Mouse (Mus musculus) CH12.LX (cell line): ENCODE measurements around the gene Btbd2. TPM values are rescaled to one million over a fixed set of nuclear protein-coding genes. Genes with fewer than 3 reads are reported as not detected.
A peak's percentile ranks its signal among the peaks of the same experiment; 100 is the strongest.

ENCODE experiments used
- DNase-seq: peaks from one replicate; pipeline ENCODE4 v3.0.0-alpha.2; 2013; ENCODE audit errors: extremely low read depth
- H3K27ac ChIP-seq: 2 replicates; pipeline ENCODE4 v1.5.1; 2012; ENCODE audit warnings: low read depth, mild to moderate bottlenecking, control low read depth, moderate library complexity; ENCODE audit not compliant: insufficient read depth
- H3K27me3 ChIP-seq: replicated peaks from 2 replicates; pipeline ENCODE3; 2012; ENCODE audit warnings: inconsistent platforms
- H3K36me3 ChIP-seq, 2 experiments: replicated peaks in 1 of 2; 2 replicates each; pipeline versions ENCODE3 to v1.6.1; 2012; ENCODE audit warnings: inconsistent platforms in 1 of 2, low read length in 1 of 2, mild to moderate bottlenecking in 1 of 2, mixed read lengths in 1 of 2, moderate library complexity in 1 of 2; ENCODE audit not compliant: control insufficient read depth in 1 of 2, insufficient read depth in 1 of 2
- H3K4me1 ChIP-seq, 2 experiments: 2 replicates each; pipeline ENCODE4 v1.6.1; 2012; ENCODE audit warnings: inconsistent platforms in 1 of 2, moderate library complexity in 1 of 2; ENCODE audit not compliant: insufficient read depth in 2 of 2, control insufficient read depth in 1 of 2
- H3K4me2 ChIP-seq: 2 replicates; pipeline ENCODE4 v1.6.1; 2012; ENCODE audit warnings: low read depth, mild to moderate bottlenecking, control low read depth; ENCODE audit not compliant: poor library complexity, insufficient read depth, severe bottlenecking
- H3K4me3 ChIP-seq, 3 experiments: fragments of 150-350 bp in 1 of 3; sonication (generic) in 1 of 3; replicated peaks in 1 of 3; 2 replicates each; pipeline versions ENCODE3 to v1.5.1; 2011 to 2012; ENCODE audit warnings: low read depth in 2 of 3, low read length in 2 of 3, mild to moderate bottlenecking in 2 of 3, moderate library complexity in 2 of 3, control low read depth in 1 of 3, improper control_type of control experiment in 1 of 3, inconsistent platforms in 1 of 3, mixed read lengths in 1 of 3; ENCODE audit not compliant: poor library complexity in 1 of 3
- H3K79me2 ChIP-seq: replicated peaks from 2 replicates; pipeline ENCODE4 v1.6.1; 2012; ENCODE audit warnings: mild to moderate bottlenecking, moderate library complexity; ENCODE audit not compliant: control insufficient read depth, poor library complexity, insufficient read depth, severe bottlenecking; ENCODE audit errors: extremely low read depth
- H3K9ac ChIP-seq: 2 replicates; pipeline ENCODE4 v1.6.1; 2012; ENCODE audit warnings: low read depth, mild to moderate bottlenecking, control low read depth, moderate library complexity; ENCODE audit not compliant: insufficient read depth
- H3K9me3 ChIP-seq: replicated peaks from 2 replicates; pipeline ENCODE3; 2012; ENCODE audit warnings: low read length, inconsistent platforms, mixed read lengths
- BHLHE40 ChIP-seq: IDR thresholded peaks from 2 replicates; pipeline ENCODE4 v1.6.1; 2011; ENCODE audit warnings: mild to moderate bottlenecking, low read depth, low read length, improper control_type of control experiment
- CHD1 ChIP-seq: IDR thresholded peaks from 2 replicates; pipeline ENCODE4 v1.6.1; 2012; ENCODE audit warnings: low read depth, low read length, improper control_type of control experiment, inconsistent platforms
- CHD2 ChIP-seq: IDR thresholded peaks from 2 replicates; pipeline ENCODE4 v1.6.1; 2011; ENCODE audit warnings: low read length, improper control_type of control experiment
- CTCF ChIP-seq, 2 experiments: IDR thresholded peaks in 1 of 2; conservative IDR thresholded peaks in 1 of 2; 2 replicates each; pipeline ENCODE4 v1.5.1; 2011 to 2012; ENCODE audit warnings: low read depth in 2 of 2, low read length in 2 of 2, improper control_type of control experiment in 1 of 2, inconsistent platforms in 1 of 2, mild to moderate bottlenecking in 1 of 2, moderate library complexity in 1 of 2
- E2F4 ChIP-seq: IDR thresholded peaks from 2 replicates; pipeline ENCODE4 v1.6.1; 2011; ENCODE audit warnings: low read depth, low read length, improper control_type of control experiment; ENCODE audit not compliant: insufficient replicate concordance
- ELF1 ChIP-seq: IDR thresholded peaks from 2 replicates; pipeline ENCODE4 v1.6.1; 2014; ENCODE audit warnings: low read depth, mild to moderate bottlenecking, inconsistent platforms, low read length, improper control_type of control experiment
- EP300 ChIP-seq: IDR thresholded peaks from 2 replicates; pipeline ENCODE4 v1.6.1; 2011; ENCODE audit warnings: low read length, improper control_type of control experiment
- ETS1 ChIP-seq: conservative IDR thresholded peaks from 2 replicates; pipeline ENCODE4 v1.6.1; 2012; ENCODE audit warnings: low read depth, mild to moderate bottlenecking, inconsistent platforms, low read length, improper control_type of control experiment, moderate library complexity
- GABPA ChIP-seq: IDR thresholded peaks from 2 replicates; pipeline ENCODE4 v1.6.1; 2012; ENCODE audit warnings: low read depth, low read length, improper control_type of control experiment, inconsistent platforms; ENCODE audit not compliant: insufficient replicate concordance
- HCFC1 ChIP-seq: IDR thresholded peaks from 2 replicates; pipeline ENCODE4 v1.6.1; 2012; ENCODE audit warnings: low read depth, mild to moderate bottlenecking, inconsistent platforms, low read length, improper control_type of control experiment
- IRF4 ChIP-seq: IDR thresholded peaks from 2 replicates; pipeline ENCODE4 v1.6.1; 2014; ENCODE audit warnings: low read depth, mild to moderate bottlenecking, inconsistent platforms, low read length, improper control_type of control experiment
- JUN ChIP-seq: IDR thresholded peaks from 2 replicates; pipeline ENCODE4 v1.6.1; 2011; ENCODE audit warnings: low read depth, mild to moderate bottlenecking, low read length, improper control_type of control experiment, moderate library complexity; ENCODE audit not compliant: insufficient read depth
- JUND ChIP-seq: conservative IDR thresholded peaks from 2 replicates; pipeline ENCODE4 v1.6.1; 2011; ENCODE audit warnings: low read depth, low read length, improper control_type of control experiment
- KAT2A ChIP-seq: IDR thresholded peaks from 2 replicates; pipeline ENCODE4 v1.6.1; 2012; ENCODE audit warnings: low read length, improper control_type of control experiment, inconsistent platforms; ENCODE audit not compliant: insufficient replicate concordance
- MAFK ChIP-seq: IDR thresholded peaks from 2 replicates; pipeline ENCODE4 v1.6.1; 2011; ENCODE audit warnings: low read length, improper control_type of control experiment; ENCODE audit not compliant: insufficient replicate concordance
- MAX ChIP-seq: IDR thresholded peaks from 2 replicates; pipeline ENCODE4 v1.6.1; 2011; ENCODE audit warnings: low read length, improper control_type of control experiment
- MAZ ChIP-seq: IDR thresholded peaks from 2 replicates; pipeline ENCODE4 v1.6.1; 2012; ENCODE audit warnings: low read depth, mild to moderate bottlenecking, inconsistent platforms, low read length, improper control_type of control experiment, moderate library complexity
- MEF2A ChIP-seq: IDR thresholded peaks from 2 replicates; pipeline ENCODE4 v1.6.1; 2014; ENCODE audit warnings: low read depth, mild to moderate bottlenecking, inconsistent platforms, low read length, improper control_type of control experiment, borderline replicate concordance
- MXI1 ChIP-seq: IDR thresholded peaks from 2 replicates; pipeline ENCODE4 v1.6.1; 2011; ENCODE audit warnings: mild to moderate bottlenecking, low read depth, low read length, improper control_type of control experiment
- MYC ChIP-seq: IDR thresholded peaks from 2 replicates; pipeline ENCODE4 v1.6.1; 2011; ENCODE audit warnings: low read depth, mild to moderate bottlenecking, improper control_type of control experiment, low read length
- NELFE ChIP-seq: IDR thresholded peaks from 2 replicates; pipeline ENCODE4 v1.6.1; 2011; ENCODE audit warnings: low read depth, low read length, improper control_type of control experiment
- NRF1 ChIP-seq: IDR thresholded peaks from 2 replicates; pipeline ENCODE4 v1.6.1; 2014; ENCODE audit warnings: low read depth, mild to moderate bottlenecking, inconsistent platforms, low read length, improper control_type of control experiment, moderate library complexity
- PAX5 ChIP-seq: IDR thresholded peaks from 2 replicates; pipeline ENCODE4 v1.6.1; 2012; ENCODE audit warnings: low read length, inconsistent platforms, mixed read lengths
- POLR2A ChIP-seq: IDR thresholded peaks from 2 replicates; pipeline ENCODE4 v1.6.1; 2011; ENCODE audit warnings: low read depth, mild to moderate bottlenecking, improper control_type of control experiment, low read length
- POLR2AphosphoS2 ChIP-seq: IDR thresholded peaks from 2 replicates; pipeline ENCODE4 v1.6.1; 2011; ENCODE audit warnings: low read depth, low read length, improper control_type of control experiment
- RAD21 ChIP-seq: IDR thresholded peaks from 2 replicates; pipeline ENCODE4 v1.6.1; 2011; ENCODE audit warnings: low read depth, mild to moderate bottlenecking, low read length, improper control_type of control experiment, moderate library complexity
- RCOR1 ChIP-seq: conservative IDR thresholded peaks from 2 replicates; pipeline ENCODE4 v1.6.1; 2012; ENCODE audit warnings: low read depth, mild to moderate bottlenecking, inconsistent platforms, low read length, improper control_type of control experiment
- SIN3A ChIP-seq: IDR thresholded peaks from 2 replicates; pipeline ENCODE4 v1.6.1; 2012; ENCODE audit warnings: low read length, improper control_type of control experiment, inconsistent platforms
- SMC3 ChIP-seq: IDR thresholded peaks from 2 replicates; pipeline ENCODE4 v1.6.1; 2011; ENCODE audit warnings: low read depth, low read length, improper control_type of control experiment
- TBP ChIP-seq: conservative IDR thresholded peaks from 2 replicates; pipeline ENCODE4 v1.6.1; 2011; ENCODE audit warnings: low read depth, low read length, improper control_type of control experiment
- TCF12 ChIP-seq: IDR thresholded peaks from 2 replicates; pipeline ENCODE4 v1.6.1; 2014; ENCODE audit warnings: low read depth, mild to moderate bottlenecking, inconsistent platforms, low read length, improper control_type of control experiment
- UBTF ChIP-seq: IDR thresholded peaks from 2 replicates; pipeline ENCODE4 v1.6.1; 2012; ENCODE audit warnings: low read depth, mild to moderate bottlenecking, inconsistent platforms, low read length, improper control_type of control experiment, moderate library complexity
- USF1 ChIP-seq: IDR thresholded peaks from 2 replicates; pipeline ENCODE4 v1.6.1; 2014; ENCODE audit warnings: low read depth, mild to moderate bottlenecking, inconsistent platforms, low read length, improper control_type of control experiment
- USF2 ChIP-seq: conservative IDR thresholded peaks from 2 replicates; pipeline ENCODE4 v1.6.1; 2011; ENCODE audit warnings: low read depth, low read length, improper control_type of control experiment
- ZC3H11A ChIP-seq: IDR thresholded peaks from 2 replicates; pipeline ENCODE4 v1.6.1; 2012; ENCODE audit warnings: low read depth, mild to moderate bottlenecking, inconsistent platforms, low read length, improper control_type of control experiment
- ZKSCAN1 ChIP-seq: IDR thresholded peaks from 2 replicates; pipeline ENCODE4 v1.6.1; 2012; ENCODE audit warnings: low read depth, inconsistent platforms, low read length, improper control_type of control experiment, borderline replicate concordance
- ZMIZ1 ChIP-seq: IDR thresholded peaks from 2 replicates; pipeline ENCODE4 v1.6.1; 2012; ENCODE audit warnings: low read depth, mild to moderate bottlenecking, inconsistent platforms, low read length, improper control_type of control experiment
- ZNF384 ChIP-seq: IDR thresholded peaks from 2 replicates; pipeline ENCODE4 v1.6.1; 2012; ENCODE audit warnings: low read depth, low read length, improper control_type of control experiment, inconsistent platforms
- dilution Hi-C: fragments of 300-500 bp; cut with MboI; formaldehyde crosslinking; loops from 2 replicates; pipeline ENCODE4 v1.14.3; 2020; ENCODE audit warnings: low sequenced_read_pairs; ENCODE audit not compliant: extremely low pct_unique_long_range_greater_than_20kb, extremely low pct_ligation_motif_present
- in situ Hi-C: fragments of 300-500 bp; cut with MboI; formaldehyde crosslinking; loops from 3 replicates; pipeline ENCODE4 v1.14.3; 2019; ENCODE audit warnings: low sequenced_read_pairs, low pct_ligation_motif_present, low pct_unique_long_range_greater_than_20kb, mixed read lengths
- polyA plus RNA-seq: library from polyadenylated mRNA; unstranded; fragments of >175 nt; gene quantifications from 2 replicates; pipeline ENCODE4 v1.2.1, GENCODE M21; 2012; ENCODE audit warnings: low read depth; ENCODE audit not compliant: insufficient read length
- total RNA-seq, 2 experiments: library from RNA; depleted of rRNA; stranded (reverse); fragments of 300-350 nt in 1 of 2; fragments of >200 nt in 1 of 2; gene quantifications; 2 replicates each; pipeline ENCODE4 v1.2.3; 2012 to 2014

Gene Btbd2
- total and polyA plus RNA-seq, 3 experiments: 11.1 to 26.2 (median 19.4) TPM

GRCm38 (mm10) chr10:80695801-80696501 lies 39.1 kb upstream of the Btbd2 start:
- Histone ChIP-seq H3K4me2 (peak overlapping the region; percentile 91), H3K36me3 (peaks cover 4 to 31% of the 10 kb centered on the region in 2 experiments), H3K9me3 (no peaks in the 10 kb centered on the region), H3K27ac (peak overlapping the region; percentile 100), H3K4me3 (no peak overlapping the region), H3K79me2 (peaks cover 30% of the 10 kb centered on the region), H3K27me3 (no peaks in the 10 kb centered on the region), H3K9ac (peak overlapping the region; percentile 45; the same call in 1 of the 2 replicates), H3K4me1 (peaks cover 52 to 89% of the 10 kb centered on the region in 2 experiments)
- in situ Hi-C loops (loop anchor here (25.0 kb wide), 1 partner anchor 259 kb away; the partner anchor contains the start of gene Tcf3), dilution Hi-C loops (no loop called here)
- peak; percentile 93 for DNase-seq
- no peak; the same call in 1 of the 2 replicates for TF ChIP-seq USF2
- TF ChIP-seq CHD1: peak; percentile 68; the same call in 1 of the 2 replicates
- peak; percentile 70 for TF ChIP-seq JUN
- TF ChIP-seq CHD2: peak; percentile 86
- TF ChIP-seq MXI1: peak; percentile 65; the same call in 1 of the 2 replicates
- peak; percentile 23; the same call in 1 of the 2 replicates for TF ChIP-seq NRF1
- TF ChIP-seq HCFC1: peak; percentile 43; the same call in 1 of the 2 replicates
- peak; percentile 95 for TF ChIP-seq IRF4
- TF ChIP-seq POLR2A: peak; percentile 68
- no peak; the same call in none of the 2 replicates for TF ChIP-seq NELFE
- peak; percentile 71; the same call in 1 of the 2 replicates for TF ChIP-seq MAFK
- no peak for TF ChIP-seq ZKSCAN1
- no peak; the same call in 1 of the 2 replicates for TF ChIP-seq UBTF
- no peak for TF ChIP-seq ZNF384
- TF ChIP-seq PAX5: no peak
- no peak for TF ChIP-seq SMC3
- peak; percentile 95 for TF ChIP-seq MYC
- peak; percentile 42 for TF ChIP-seq JUND
- TF ChIP-seq ZMIZ1: no peak; the same call in 1 of the 2 replicates
- TF ChIP-seq ZC3H11A: no peak; the same call in 1 of the 2 replicates
- peak; percentile 92 for TF ChIP-seq EP300
- peak; percentile 94 for TF ChIP-seq MEF2A
- peak; percentile 48 for TF ChIP-seq USF1
- TF ChIP-seq TCF12: peak; percentile 99
- TF ChIP-seq ELF1: no peak; the same call in 1 of the 2 replicates
- TF ChIP-seq KAT2A: 0 out of 2 replicates have a peak, but pooled peaks have one; percentile 69
- TF ChIP-seq RAD21: no peak; the same call in none of the 2 replicates
- peak; percentile 94 for TF ChIP-seq RCOR1
- TF ChIP-seq POLR2AphosphoS2: no peak
- TF ChIP-seq MAX: peak; percentile 90
- TF ChIP-seq E2F4: no peak
- TF ChIP-seq MAZ: peak; percentile 93
- no peak for TF ChIP-seq GABPA
- TF ChIP-seq ETS1: peak; percentile 98
- no peak for TF ChIP-seq CTCF (conservative IDR thresholded peaks at IDR 0.05 in 1 of 2, IDR thresholded peaks at IDR 0.05 in 1 of 2; ENCODE audit: low read depth in 2 of 2, low read length in 2 of 2)
- peak; percentile 89 for TF ChIP-seq SIN3A
- TF ChIP-seq TBP: peak; percentile 67; the same call in 1 of the 2 replicates
- TF ChIP-seq BHLHE40: peak; percentile 99
